Mouse (Mus musculus) lung, postnatal 25 days (tissue): ENCODE measurements around the gene Adgrg7.

ENCODE experiments used
- DNase-seq: peaks from one replicate; pipeline ENCODE4 v3.0.0; 2022; ENCODE audit warnings: low spot score

Gene Adgrg7

GRCm38 (mm10) chr16:56795481-56796139 is at the start of gene Adgrg7:
Gene Adgrg7, minus strand, starts transcription at chr16:56795855.
- no peak for DNase-seq

- DNase-seq: no peak
These were observed 47.3 kb upstream of the Adgrg7 start for GRCm38 (mm10) chr16:56842988-56843387.

GRCm38 (mm10) chr16:56833312-56833711 is 37.7 kb upstream of the Adgrg7 start:
- no peak for DNase-seq

GRCm38 (mm10) chr16:56831986-56832385 is 36.3 kb upstream of the Adgrg7 start:
- DNase-seq: no peak

GRCm38 (mm10) chr16:56801370-56802109 is 5.9 kb upstream of the Adgrg7 start:
- no peak for DNase-seq

GRCm38 (mm10) chr16:56800946-56801345 is 5.3 kb upstream of the Adgrg7 start:
- DNase-seq: no peak

- DNase-seq: peak; percentile 14
These were observed 4.8 kb upstream of the Adgrg7 start for GRCm38 (mm10) chr16:56800469-56800868.

GRCm38 (mm10) chr16:56799541-56800029 is 3.9 kb upstream of the Adgrg7 start:
- DNase-seq: no peak

- DNase-seq: no peak
These were observed 3.2 kb upstream of the Adgrg7 start for GRCm38 (mm10) chr16:56798873-56799272.

- no peak for DNase-seq
These were observed 1.1 kb downstream of the Adgrg7 start for GRCm38 (mm10) chr16:56794383-56795144.

GRCm38 (mm10) chr16:56793778-56794177 is 1.9 kb downstream of the Adgrg7 start:
- no peak for DNase-seq

- DNase-seq: no peak
These were observed 9.7 kb downstream of the Adgrg7 start for GRCm38 (mm10) chr16:56785943-56786342.

- peak; percentile 44 for DNase-seq
These were observed 24.2 kb downstream of the Adgrg7 start for GRCm38 (mm10) chr16:56771163-56772105.

GRCm38 (mm10) chr16:56729060-56729459 is 66.6 kb downstream of the Adgrg7 start:
- no peak for DNase-seq

GRCm38 (mm10) chr16:56724927-56725326 is 70.7 kb downstream of the Adgrg7 start:
- no peak for DNase-seq

- DNase-seq: no peak
These were observed 73.3 kb downstream of the Adgrg7 start for GRCm38 (mm10) chr16:56722357-56722756.

- DNase-seq: no peak
These were observed 76.6 kb downstream of the Adgrg7 start for GRCm38 (mm10) chr16:56719031-56719430.

- DNase-seq: peak; percentile 98
These were observed 78.1 kb downstream of the Adgrg7 start, which contains the start of gene Tfg for GRCm38 (mm10) chr16:56717224-56718200. Gene Tfg, minus strand, starts transcription at chr16:56717450.

GRCm38 (mm10) chr16:56716557-56717179 is 79.0 kb downstream of the Adgrg7 start:
- DNase-seq: peak; percentile 4

- DNase-seq: no peak
These were observed 80.0 kb downstream of the Adgrg7 start for GRCm38 (mm10) chr16:56715608-56716007.
